Mouse (Mus musculus): Measurements from ENCODE around the gene Ubtd2. TPM values are rescaled to one million over a fixed set of nuclear protein-coding genes. Genes with fewer than 3 reads are reported as not detected.

Ubtd2 gene
- polyA plus RNA-seq, 1 experiment: not detected

- TF ChIP-seq POLR2A (IDR thresholded peaks at IDR 0.05; ENCODE audit: insufficient read depth, low read depth, low read length) (no peak), CTCF (IDR thresholded peaks at IDR 0.05; ENCODE audit: insufficient read depth, low read depth, low read length) (no peak)
- H3K27ac ChIP-seq (ENCODE audit: insufficient read depth, low read depth, low read length): no peak overlapping the region
- H3K4me3 ChIP-seq (ENCODE audit: insufficient read depth, low read depth, low read length): no peak overlapping the region
- H3K4me1 ChIP-seq (ENCODE audit: control insufficient read depth, insufficient read depth, low read length): no peaks in the 10 kb centered on the region
- WGBS: 73% methylated on average over 3 of the region's 3 CpGs
Measured at GRCm38 (mm10) chr11:32485290-32485689, 30.1 kb downstream of the Ubtd2 start.

- WGBS: 80% methylated on average over 3 of the region's 3 CpGs
- no peak overlapping the region for H3K4me3 ChIP-seq (ENCODE audit: insufficient read depth, low read depth, low read length)
- no peak overlapping the region for H3K27ac ChIP-seq (ENCODE audit: insufficient read depth, low read depth, low read length)
- TF ChIP-seq POLR2A (IDR thresholded peaks at IDR 0.05; ENCODE audit: insufficient read depth, low read depth, low read length): no peak
- H3K4me1 ChIP-seq (ENCODE audit: control insufficient read depth, insufficient read depth, low read length): no peaks in the 10 kb centered on the region
Measured at GRCm38 (mm10) chr11:32486621-32487020, 31.5 kb downstream of the Ubtd2 start.

GRCm38 (mm10) chr11:32487501-32487900, 32.3 kb downstream of the Ubtd2 start:
- 96% methylated on average over 3 of the region's 3 CpGs for WGBS
- H3K4me1 ChIP-seq (ENCODE audit: control insufficient read depth, insufficient read depth, low read length): no peaks in the 10 kb centered on the region
- TF ChIP-seq CTCF (IDR thresholded peaks at IDR 0.05; ENCODE audit: insufficient read depth, low read depth, low read length): no peak
- TF ChIP-seq POLR2A (IDR thresholded peaks at IDR 0.05; ENCODE audit: insufficient read depth, low read depth, low read length): no peak
- no peak overlapping the region for H3K4me3 ChIP-seq (ENCODE audit: insufficient read depth, low read depth, low read length)
- H3K27ac ChIP-seq (ENCODE audit: insufficient read depth, low read depth, low read length): no peak overlapping the region

- TF ChIP-seq CTCF (IDR thresholded peaks at IDR 0.05; ENCODE audit: insufficient read depth, low read depth, low read length) (no peak), POLR2A (IDR thresholded peaks at IDR 0.05; ENCODE audit: insufficient read depth, low read depth, low read length) (no peak)
- Histone ChIP-seq H3K4me3 (ENCODE audit: insufficient read depth, low read depth, low read length) (no peak overlapping the region), H3K4me1 (ENCODE audit: control insufficient read depth, insufficient read depth, low read length) (no peaks in the 10 kb centered on the region), H3K27ac (ENCODE audit: insufficient read depth, low read depth, low read length) (no peak overlapping the region)
Measured at GRCm38 (mm10) chr11:32488344-32488743, 33.2 kb downstream of the Ubtd2 start.

- no peak overlapping the region for H3K4me3 ChIP-seq (ENCODE audit: insufficient read depth, low read depth, low read length)
- H3K4me1 ChIP-seq (ENCODE audit: control insufficient read depth, insufficient read depth, low read length): no peaks in the 10 kb centered on the region
- TF ChIP-seq CTCF (IDR thresholded peaks at IDR 0.05; ENCODE audit: insufficient read depth, low read depth, low read length): no peak
- TF ChIP-seq POLR2A (IDR thresholded peaks at IDR 0.05; ENCODE audit: insufficient read depth, low read depth, low read length): no peak
- H3K27ac ChIP-seq (ENCODE audit: insufficient read depth, low read depth, low read length): no peak overlapping the region
- WGBS: 84% methylated on average over 5 of the region's 5 CpGs
Measured at GRCm38 (mm10) chr11:32488808-32489670, 33.9 kb downstream of the Ubtd2 start.

DNA sequence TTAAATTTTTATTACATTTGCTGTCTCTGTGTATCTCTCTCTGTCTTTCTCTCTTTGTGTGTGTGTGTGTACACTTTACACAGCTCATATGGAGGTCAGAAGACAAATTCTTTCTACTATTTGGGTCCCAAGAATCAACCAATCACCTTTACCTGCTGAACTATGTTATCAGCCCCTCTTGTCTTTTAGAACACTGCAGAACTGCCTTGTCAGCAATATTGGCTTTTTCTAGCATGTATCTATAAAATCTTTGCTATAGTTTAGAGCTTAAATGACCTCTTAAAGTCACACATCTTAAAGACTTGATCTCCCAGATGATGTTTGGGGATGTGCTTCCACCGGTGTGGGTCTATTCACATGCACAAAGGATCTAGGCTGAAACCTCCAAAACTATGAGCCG, 35.9 kb downstream of the Ubtd2 start:
- TF ChIP-seq CTCF (IDR thresholded peaks at IDR 0.05; ENCODE audit: insufficient read depth, low read depth, low read length) (no peak), POLR2A (IDR thresholded peaks at IDR 0.05; ENCODE audit: insufficient read depth, low read depth, low read length) (no peak)
- Histone ChIP-seq H3K4me3 (ENCODE audit: insufficient read depth, low read depth, low read length) (no peak overlapping the region), H3K27ac (ENCODE audit: insufficient read depth, low read depth, low read length) (no peak overlapping the region), H3K4me1 (ENCODE audit: control insufficient read depth, insufficient read depth, low read length) (no peaks in the 10 kb centered on the region)
- 98% methylated on average over 2 of the region's 2 CpGs for WGBS

DNA sequence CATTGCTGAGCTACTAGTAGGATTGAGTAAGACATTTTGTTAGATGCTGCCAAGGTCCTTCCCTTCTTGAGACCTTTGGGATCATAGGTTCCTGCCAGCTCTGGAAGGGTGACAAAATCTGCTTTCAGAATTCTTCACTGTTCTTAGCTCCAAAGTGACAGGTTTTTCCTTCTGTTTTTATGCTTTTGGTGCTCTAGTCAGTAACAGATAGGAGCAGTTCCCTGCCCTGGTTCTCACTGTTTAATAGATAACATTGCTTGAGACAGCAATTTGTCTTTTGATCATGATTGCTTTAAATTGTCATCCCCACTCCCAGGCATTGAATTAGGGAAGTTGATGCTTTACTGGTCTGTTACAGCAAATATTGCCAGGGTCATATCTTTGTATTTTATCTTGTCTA, 38.1 kb downstream of the Ubtd2 start:
- no peak overlapping the region for H3K27ac ChIP-seq (ENCODE audit: insufficient read depth, low read depth, low read length)
- H3K4me1 ChIP-seq (ENCODE audit: control insufficient read depth, insufficient read depth, low read length): no peaks in the 10 kb centered on the region
- no peak overlapping the region for H3K4me3 ChIP-seq (ENCODE audit: insufficient read depth, low read depth, low read length)
- no peak for TF ChIP-seq CTCF (IDR thresholded peaks at IDR 0.05; ENCODE audit: insufficient read depth, low read depth, low read length)

- TF ChIP-seq CTCF (IDR thresholded peaks at IDR 0.05; ENCODE audit: insufficient read depth, low read depth, low read length): no peak
- no peak for TF ChIP-seq POLR2A (IDR thresholded peaks at IDR 0.05; ENCODE audit: insufficient read depth, low read depth, low read length)
- 72% methylated on average over 2 of the region's 2 CpGs for WGBS
- Histone ChIP-seq H3K4me1 (ENCODE audit: control insufficient read depth, insufficient read depth, low read length) (no peaks in the 10 kb centered on the region), H3K4me3 (ENCODE audit: insufficient read depth, low read depth, low read length) (no peak overlapping the region), H3K27ac (ENCODE audit: insufficient read depth, low read depth, low read length) (no peak overlapping the region)
Measured at GRCm38 (mm10) chr11:32495283-32495682, 40.1 kb downstream of the Ubtd2 start.

GRCm38 (mm10) chr11:32498757-32499535, 43.8 kb downstream of the Ubtd2 start:
- Histone ChIP-seq H3K4me1 (ENCODE audit: control insufficient read depth, insufficient read depth, low read length) (no peaks in the 10 kb centered on the region), H3K27ac (ENCODE audit: insufficient read depth, low read depth, low read length) (no peak overlapping the region), H3K4me3 (ENCODE audit: insufficient read depth, low read depth, low read length) (no peak overlapping the region)
- no peak for TF ChIP-seq CTCF (IDR thresholded peaks at IDR 0.05; ENCODE audit: insufficient read depth, low read depth, low read length)
- TF ChIP-seq POLR2A (IDR thresholded peaks at IDR 0.05; ENCODE audit: insufficient read depth, low read depth, low read length): no peak
- 70% methylated on average over 7 of the region's 7 CpGs for WGBS
